Mouse (Mus musculus): ENCODE measurements at regions not wholly inside any gene's neighbourhood (a gene's known extent, or its start where the extent isn't known, plus 50 kb on each side); places are given as distances from the start of the nearest gene placed in this dataset.

- in situ Hi-C loops (cut with MboI, MseI), result no loop called here
Measured at GRCm38 (mm10) chr9:50138341-50138978, 206.3 kb downstream of the Rpl10-ps3 start.

GRCm38 (mm10) chr9:50136636-50136985 lies 208.2 kb downstream of the Rpl10-ps3 start:
- in situ Hi-C loops (cut with MboI, MseI), result no loop called here

- in situ Hi-C loops (cut with MboI, MseI), result no loop called here
Measured at GRCm38 (mm10) chr9:50135939-50136635, 208.7 kb downstream of the Rpl10-ps3 start.

GRCm38 (mm10) chr9:50124241-50124640 lies 220.5 kb downstream of the Rpl10-ps3 start:
- in situ Hi-C loops (cut with MboI, MseI), result no loop called here

- in situ Hi-C loops (cut with MboI, MseI), result no loop called here
Measured at GRCm38 (mm10) chr9:50120820-50121599, 223.8 kb downstream of the Rpl10-ps3 start.

- in situ Hi-C loops (cut with MboI, MseI), result no loop called here
Measured at GRCm38 (mm10) chr9:50119412-50119811, 225.4 kb downstream of the Rpl10-ps3 start.

GRCm38 (mm10) chr9:50118578-50118977 lies 226.2 kb downstream of the Rpl10-ps3 start:
- in situ Hi-C loops (cut with MboI, MseI), result no loop called here

- in situ Hi-C loops (cut with MboI, MseI), result no loop called here
Measured at GRCm38 (mm10) chr9:50106551-50106950, 238.2 kb downstream of the Rpl10-ps3 start.

- in situ Hi-C loops (cut with MboI, MseI), result no loop called here
Measured at GRCm38 (mm10) chr9:50102766-50103165, 242.0 kb downstream of the Rpl10-ps3 start.

- in situ Hi-C loops (cut with MboI, MseI), result no loop called here
Measured at GRCm38 (mm10) chr9:50101061-50101460, 243.7 kb downstream of the Rpl10-ps3 start.

GRCm38 (mm10) chr9:50090968-50091367 lies 253.8 kb downstream of the Rpl10-ps3 start:
- in situ Hi-C loops (cut with MboI, MseI), result loop anchor here (10.0 kb wide), 1 partner anchor 164 kb away; no protein-coding TSS in a partner anchor

- in situ Hi-C loops (cut with MboI, MseI), result loop anchor here (10.0 kb wide), 1 partner anchor 165 kb away; no protein-coding TSS in a partner anchor
Measured at GRCm38 (mm10) chr9:50089916-50090315, 254.9 kb downstream of the Rpl10-ps3 start.

GRCm38 (mm10) chr9:50080205-50080604 lies 264.6 kb downstream of the Rpl10-ps3 start:
- in situ Hi-C loops (cut with MboI, MseI), result no loop called here

GRCm38 (mm10) chr9:50068576-50068975 lies 269.9 kb upstream of the Ncam1 start:
- in situ Hi-C loops (cut with MboI, MseI), result no loop called here

- in situ Hi-C loops (cut with MboI, MseI), result no loop called here
Measured at GRCm38 (mm10) chr9:50067729-50068225, 269.1 kb upstream of the Ncam1 start.

- in situ Hi-C loops (cut with MboI, MseI), result no loop called here
Measured at GRCm38 (mm10) chr9:50064505-50065229, 265.9 kb upstream of the Ncam1 start.

- in situ Hi-C loops (cut with MboI, MseI), result no loop called here
Measured at GRCm38 (mm10) chr9:50038231-50038630, 239.5 kb upstream of the Ncam1 start.

GRCm38 (mm10) chr9:50032322-50033158 lies 233.8 kb upstream of the Ncam1 start:
- in situ Hi-C loops (cut with MboI, MseI), result no loop called here

- in situ Hi-C loops (cut with MboI, MseI), result no loop called here
Measured at GRCm38 (mm10) chr9:50031318-50031717, 232.6 kb upstream of the Ncam1 start.

GRCm38 (mm10) chr9:50029030-50029429 lies 230.3 kb upstream of the Ncam1 start:
- in situ Hi-C loops (cut with MboI, MseI), result no loop called here

GRCm38 (mm10) chr9:50028573-50028972 lies 229.8 kb upstream of the Ncam1 start:
- in situ Hi-C loops (cut with MboI, MseI), result no loop called here

Measured in regulatory T cell (primary cell).